Mouse (Mus musculus) liver (tissue): Measurements from ENCODE around the gene Ccdc6.

Experiments
- DNase-seq: peaks from one replicate; pipeline ENCODE4 v3.0.0-alpha.2; 2020; ENCODE audit warnings: mixed read lengths

Ccdc6 gene

GRCm38 (mm10) chr10:70095031-70095470 lies 1.9 kb upstream of the Ccdc6 start:
- DNase-seq = peak; percentile 59

- DNase-seq = no peak
Measured at GRCm38 (mm10) chr10:70095506-70096270, 1.2 kb upstream of the Ccdc6 start.

GRCm38 (mm10) chr10:70097291-70097901 lies 475 bp downstream of the Ccdc6 start:
- DNase-seq = peak; percentile 34

GRCm38 (mm10) chr10:70097911-70098569 lies 1.1 kb downstream of the Ccdc6 start:
- DNase-seq = peak; percentile 42

GRCm38 (mm10) chr10:70098626-70099025 lies 1.7 kb downstream of the Ccdc6 start:
- no peak for DNase-seq

GRCm38 (mm10) chr10:70099052-70099451 lies 2.1 kb downstream of the Ccdc6 start:
- peak; percentile 15 for DNase-seq

- no peak for DNase-seq
Measured at GRCm38 (mm10) chr10:70102086-70102485, 5.2 kb downstream of the Ccdc6 start.

GRCm38 (mm10) chr10:70108016-70108415 lies 11.1 kb downstream of the Ccdc6 start:
- no peak for DNase-seq

GRCm38 (mm10) chr10:70109974-70110373 lies 13.1 kb downstream of the Ccdc6 start:
- peak; percentile 84 for DNase-seq

- no peak for DNase-seq
Measured at GRCm38 (mm10) chr10:70110815-70111214, 13.9 kb downstream of the Ccdc6 start.

GRCm38 (mm10) chr10:70111643-70112042 lies 14.7 kb downstream of the Ccdc6 start:
- no peak for DNase-seq

GRCm38 (mm10) chr10:70114048-70114635 lies 17.2 kb downstream of the Ccdc6 start:
- DNase-seq = no peak

- no peak for DNase-seq
Measured at GRCm38 (mm10) chr10:70116454-70116853, 19.5 kb downstream of the Ccdc6 start.

- no peak for DNase-seq
Measured at GRCm38 (mm10) chr10:70119451-70119850, 22.5 kb downstream of the Ccdc6 start.

- no peak for DNase-seq
Measured at GRCm38 (mm10) chr10:70119851-70120370, 23.0 kb downstream of the Ccdc6 start.

- peak; percentile 37 for DNase-seq
Measured at GRCm38 (mm10) chr10:70120671-70121405, 23.9 kb downstream of the Ccdc6 start.

- peak; percentile 44 for DNase-seq
Measured at GRCm38 (mm10) chr10:70121406-70121695, 24.4 kb downstream of the Ccdc6 start.

- DNase-seq = no peak
Measured at GRCm38 (mm10) chr10:70123454-70123853, 26.5 kb downstream of the Ccdc6 start.

GRCm38 (mm10) chr10:70125491-70125890 lies 28.6 kb downstream of the Ccdc6 start:
- DNase-seq = no peak

GRCm38 (mm10) chr10:70127273-70127672 lies 30.4 kb downstream of the Ccdc6 start:
- peak; percentile 71 for DNase-seq

- no peak for DNase-seq
Measured at GRCm38 (mm10) chr10:70128408-70128807, 31.5 kb downstream of the Ccdc6 start.

GRCm38 (mm10) chr10:70132087-70132560 lies 35.2 kb downstream of the Ccdc6 start:
- DNase-seq = peak; percentile 42
